Mouse (Mus musculus) myocyte (in vitro differentiated cells): ENCODE results near the gene Trpc4ap.

Experiments
- MAX ChIP-seq: IDR thresholded peaks from one replicate; pipeline ENCODE4 v1.6.1; 2011; ENCODE audit warnings: low read depth, mild to moderate bottlenecking, control low read depth
- MYOD1 ChIP-seq, 3 experiments: IDR thresholded peaks; one replicate each; pipeline ENCODE4 v1.6.1; 2011; ENCODE audit warnings: control low read depth in 2 of 3, low read depth in 2 of 3, mild to moderate bottlenecking in 2 of 3, moderate library complexity in 1 of 3; ENCODE audit not compliant: insufficient read length in 2 of 3, control insufficient read depth in 1 of 3
- POLR2A ChIP-seq: IDR thresholded peaks from one replicate; pipeline ENCODE4 v1.6.1; 2011; ENCODE audit warnings: low read depth, mild to moderate bottlenecking, control low read depth, moderate library complexity; ENCODE audit not compliant: insufficient read length
- POLR2AphosphoS2 ChIP-seq: IDR thresholded peaks from one replicate; pipeline ENCODE4 v1.6.1; 2011; ENCODE audit warnings: low read depth, control low read depth; ENCODE audit not compliant: insufficient read length
- TCF12 ChIP-seq: IDR thresholded peaks from one replicate; pipeline ENCODE4 v1.6.1; 2011; ENCODE audit warnings: mild to moderate bottlenecking, control low read depth; ENCODE audit not compliant: poor library complexity, insufficient read depth, severe bottlenecking
- TCF3 ChIP-seq: IDR thresholded peaks from one replicate; pipeline ENCODE4 v1.6.1; 2011; ENCODE audit warnings: low read depth, control low read depth; ENCODE audit not compliant: insufficient read length
- USF1 ChIP-seq: IDR thresholded peaks from one replicate; pipeline ENCODE4 v1.6.1; 2011; ENCODE audit warnings: low read depth, mild to moderate bottlenecking, control low read depth, moderate library complexity

GRCm38 (mm10) chr2:155671236-155671635 is 20.9 kb downstream of the Trpc4ap start:
- TF ChIP-seq POLR2A (no peak), TCF3 (no peak), POLR2AphosphoS2 (no peak), MYOD1 (IDR thresholded peaks at IDR 0.05; ENCODE audit: control insufficient read depth in 1 of 3, insufficient read length in 2 of 3, low read depth in 2 of 3) (no peak), TCF12 (no peak), MAX (no peak), USF1 (no peak)
